Mouse (Mus musculus) embryonic facial prominence, embryonic 12.5 days (tissue): ENCODE measurements around the gene Abcb6. TPM values are rescaled to one million over a fixed set of nuclear protein-coding genes. Genes with fewer than 3 reads are reported as not detected.
A peak's percentile ranks its signal among the peaks of the same experiment; 100 is the strongest.

Experiments
- ATAC-seq: fragments of 200-750 bp; cut with Nextera tagmentation; 2 replicates; pipeline ENCODE4 v1.8.0; 2017; ENCODE audit not compliant: insufficient number of reproducible peaks, insufficient read depth, low FRiP score, low TSS enrichment
- H3K27ac ChIP-seq: fragments of 300-500 bp; sonication (generic); 2 replicates; pipeline ENCODE4 v1.5.1; 2016; ENCODE audit warnings: mild to moderate bottlenecking
- H3K27me3 ChIP-seq: fragments of 300-500 bp; sonication (generic); 2 replicates; pipeline ENCODE4 v1.6.1; 2016; ENCODE audit warnings: mild to moderate bottlenecking, moderate library complexity
- H3K36me3 ChIP-seq: fragments of 300-500 bp; sonication (generic); 2 replicates; pipeline ENCODE4 v1.6.1; 2016; ENCODE audit warnings: mild to moderate bottlenecking
- H3K4me1 ChIP-seq: fragments of 300-500 bp; sonication (generic); 2 replicates; pipeline ENCODE4 v1.6.1; 2016
- H3K4me2 ChIP-seq: fragments of 300-500 bp; sonication (generic); replicated peaks from 2 replicates; pipeline ENCODE4 v1.6.1; 2016; ENCODE audit warnings: mild to moderate bottlenecking, moderate library complexity
- H3K4me3 ChIP-seq: fragments of 300-500 bp; sonication (generic); 2 replicates; pipeline ENCODE4 v1.5.1; 2016; ENCODE audit warnings: mild to moderate bottlenecking
- H3K9ac ChIP-seq: fragments of 300-500 bp; sonication (generic); 2 replicates; pipeline ENCODE4 v1.6.1; 2016; ENCODE audit warnings: mild to moderate bottlenecking, moderate library complexity
- H3K9me3 ChIP-seq: fragments of 300-500 bp; sonication (generic); 2 replicates; pipeline ENCODE4 v1.6.1; 2016; ENCODE audit warnings: mild to moderate bottlenecking, moderate library complexity
- WGBS: fragments of 180-500 bp; shearing (Covaris S2); methylation state at CpG from one replicate; pipeline ENCODE4 v1.1.7; 2016; 5-methylcytosine and 5-hydroxymethylcytosine counted together
- polyA plus RNA-seq: library from polyadenylated mRNA; unstranded; fragments of >200 nt; fragmentation: Nextera tagmentation; extraction: Ambion mirVana; gene quantifications from 2 replicates; pipeline ENCODE4 v1.2.1, GENCODE M21; 2016

Gene Abcb6
- polyA plus RNA-seq, 1 experiment from 2014 or later, result 35.7 TPM

- Histone ChIP-seq H3K4me2 (no peak overlapping the region), H3K4me3 (no peak overlapping the region), H3K27me3 (peaks cover 57% of the 10 kb centered on the region), H3K9me3 (no peaks in the 10 kb centered on the region), H3K27ac (no peak overlapping the region), H3K9ac (no peak overlapping the region), H3K36me3 (peaks cover 31% of the 10 kb centered on the region), H3K4me1 (peaks cover 10% of the 10 kb centered on the region)
- ATAC-seq, result no peak
- WGBS, result 76% methylated on average over 13 of the region's 13 CpGs
These were observed 36.8 kb upstream of the Abcb6 start for GRCm38 (mm10) chr1:75216797-75217585.

- H3K9ac ChIP-seq, result no peak overlapping the region
- H3K27ac ChIP-seq, result no peak overlapping the region
- no peaks in the 10 kb centered on the region for H3K9me3 ChIP-seq
- 93% methylated on average over 9 of the region's 9 CpGs for WGBS
- H3K4me2 ChIP-seq, result no peak overlapping the region
- ATAC-seq, result no peak
- H3K36me3 ChIP-seq, result peaks cover 34% of the 10 kb centered on the region
- H3K27me3 ChIP-seq, result peaks cover 47% of the 10 kb centered on the region
- H3K4me1 ChIP-seq, result peaks cover 20% of the 10 kb centered on the region
- H3K4me3 ChIP-seq, result no peak overlapping the region
These were observed 35.6 kb upstream of the Abcb6 start for GRCm38 (mm10) chr1:75215785-75216184.

- 74% methylated on average over 5 of the region's 5 CpGs for WGBS
- Histone ChIP-seq H3K27me3 (peaks cover 38% of the 10 kb centered on the region), H3K4me2 (no peak overlapping the region), H3K27ac (no peak overlapping the region), H3K4me3 (no peak overlapping the region), H3K9me3 (no peaks in the 10 kb centered on the region), H3K4me1 (peaks cover 24% of the 10 kb centered on the region), H3K36me3 (peaks cover 34% of the 10 kb centered on the region), H3K9ac (no peak overlapping the region)
- ATAC-seq, result no peak
These were observed 34.7 kb upstream of the Abcb6 start for GRCm38 (mm10) chr1:75214886-75215285.

- Histone ChIP-seq H3K9me3 (no peaks in the 10 kb centered on the region), H3K4me3 (no peak overlapping the region), H3K36me3 (peaks cover 34% of the 10 kb centered on the region), H3K4me1 (peaks cover 28% of the 10 kb centered on the region), H3K9ac (no peak overlapping the region), H3K27ac (no peak overlapping the region), H3K4me2 (no peak overlapping the region), H3K27me3 (peaks cover 33% of the 10 kb centered on the region)
- 86% methylated on average over 2 of the region's 2 CpGs for WGBS
- ATAC-seq, result no peak
These were observed 34.2 kb upstream of the Abcb6 start for GRCm38 (mm10) chr1:75214442-75214841.

GRCm38 (mm10) chr1:75213096-75213495 is 32.9 kb upstream of the Abcb6 start:
- Histone ChIP-seq H3K4me2 (no peak overlapping the region), H3K4me3 (no peak overlapping the region), H3K27me3 (peaks cover 20% of the 10 kb centered on the region), H3K9ac (no peak overlapping the region), H3K27ac (no peak overlapping the region), H3K36me3 (peaks cover 34% of the 10 kb centered on the region), H3K4me1 (peaks cover 30% of the 10 kb centered on the region), H3K9me3 (no peaks in the 10 kb centered on the region)
- 92% methylated on average over 7 of the region's 7 CpGs for WGBS
- no peak for ATAC-seq

- Histone ChIP-seq H3K9me3 (no peaks in the 10 kb centered on the region), H3K4me2 (0 out of 2 replicates have a peak overlapping the region, but pooled peaks have one; percentile 94), H3K27me3 (peaks cover 14% of the 10 kb centered on the region), H3K36me3 (peaks cover 34% of the 10 kb centered on the region), H3K4me1 (peaks cover 28% of the 10 kb centered on the region), H3K4me3 (no peak overlapping the region), H3K27ac (no peak overlapping the region), H3K9ac (no peak overlapping the region)
- no peak for ATAC-seq
- WGBS, result 72% methylated on average over 4 of the region's 4 CpGs
These were observed 32.4 kb upstream of the Abcb6 start for GRCm38 (mm10) chr1:75212542-75212941.

GRCm38 (mm10) chr1:75211141-75211708 is 31.0 kb upstream of the Abcb6 start:
- H3K4me3 ChIP-seq, result peak overlapping the region; percentile 95
- no peaks in the 10 kb centered on the region for H3K9me3 ChIP-seq
- peak overlapping the region; percentile 92 for H3K9ac ChIP-seq
- ATAC-seq, result no peak
- peak overlapping the region; percentile 94 for H3K4me2 ChIP-seq
- peaks cover 28% of the 10 kb centered on the region for H3K4me1 ChIP-seq
- WGBS, result 13% methylated on average over 17 of the region's 17 CpGs
- peaks cover 34% of the 10 kb centered on the region for H3K36me3 ChIP-seq
- H3K27me3 ChIP-seq, result 0 out of 2 replicates have a peak, but pooled peaks cover 3% of the 10 kb centered on the region
- no peak overlapping the region for H3K27ac ChIP-seq

GRCm38 (mm10) chr1:75210136-75211087 is 30.2 kb upstream of the Abcb6 start, which contains the start of the genes Glb1l and Stk16:
TSS of gene Glb1l (minus strand) at chr1:75210813.
TSS of gene Stk16 (plus strand) at chr1:75210838.
- no peaks in the 10 kb centered on the region for H3K9me3 ChIP-seq
- H3K27me3 ChIP-seq, result no peaks in the 10 kb centered on the region
- peaks cover 28% of the 10 kb centered on the region for H3K4me1 ChIP-seq
- H3K4me2 ChIP-seq, result peak within 1 kb of the TSS; percentile 94
- ATAC-seq, result peak; percentile 89
- 5% methylated on average over 42 of the region's 42 CpGs for WGBS
- peaks cover 31% of the 10 kb centered on the region for H3K36me3 ChIP-seq
- peak within 1 kb of the TSS; percentile 95 for H3K4me3 ChIP-seq
- no peak within 1 kb of the TSS for H3K27ac ChIP-seq
- peak within 1 kb of the TSS; percentile 92 for H3K9ac ChIP-seq

GRCm38 (mm10) chr1:75208967-75209678 is 28.9 kb upstream of the Abcb6 start:
- 0 out of 2 replicates have a peak overlapping the region, but pooled peaks have one; percentile 19 for H3K27ac ChIP-seq
- 11% methylated on average over 34 of the region's 34 CpGs for WGBS
- peak overlapping the region; percentile 46 for H3K4me3 ChIP-seq
- H3K4me1 ChIP-seq, result peaks cover 28% of the 10 kb centered on the region
- ATAC-seq, result no peak
- H3K4me2 ChIP-seq, result peak overlapping the region; percentile 94
- H3K36me3 ChIP-seq, result peaks cover 24% of the 10 kb centered on the region
- no peaks in the 10 kb centered on the region for H3K9me3 ChIP-seq
- peak overlapping the region; percentile 64 for H3K9ac ChIP-seq
- H3K27me3 ChIP-seq, result no peaks in the 10 kb centered on the region

GRCm38 (mm10) chr1:75201236-75201635 is 21.0 kb upstream of the Abcb6 start:
- no peak overlapping the region for H3K4me2 ChIP-seq
- no peaks in the 10 kb centered on the region for H3K4me1 ChIP-seq
- no peak overlapping the region for H3K9ac ChIP-seq
- H3K4me3 ChIP-seq, result no peak overlapping the region
- WGBS, result 94% methylated on average over 1 of the region's 1 CpGs
- no peaks in the 10 kb centered on the region for H3K27me3 ChIP-seq
- H3K9me3 ChIP-seq, result no peaks in the 10 kb centered on the region
- no peak overlapping the region for H3K27ac ChIP-seq
- H3K36me3 ChIP-seq, result peaks cover 38% of the 10 kb centered on the region
- no peak for ATAC-seq

GRCm38 (mm10) chr1:75192452-75192851 is 12.3 kb upstream of the Abcb6 start:
- Histone ChIP-seq H3K36me3 (peaks cover 22% of the 10 kb centered on the region), H3K9me3 (no peaks in the 10 kb centered on the region), H3K4me1 (peaks cover 17% of the 10 kb centered on the region), H3K4me2 (peak overlapping the region; percentile 80), H3K9ac (peak overlapping the region; percentile 78), H3K27me3 (no peaks in the 10 kb centered on the region), H3K4me3 (peak overlapping the region; percentile 65), H3K27ac (peak overlapping the region; percentile 88)
- WGBS, result under 1% methylated on average over 19 of the region's 19 CpGs
- ATAC-seq, result no peak
